Mouse (Mus musculus): ENCODE data around the gene P4ha2.
"Not testable (repeated sequence)": the region's sequence is repeated elsewhere in the genome, so short reads cannot be mapped to it uniquely, and the experiment has no call there.

The P4ha2 gene

DNA sequence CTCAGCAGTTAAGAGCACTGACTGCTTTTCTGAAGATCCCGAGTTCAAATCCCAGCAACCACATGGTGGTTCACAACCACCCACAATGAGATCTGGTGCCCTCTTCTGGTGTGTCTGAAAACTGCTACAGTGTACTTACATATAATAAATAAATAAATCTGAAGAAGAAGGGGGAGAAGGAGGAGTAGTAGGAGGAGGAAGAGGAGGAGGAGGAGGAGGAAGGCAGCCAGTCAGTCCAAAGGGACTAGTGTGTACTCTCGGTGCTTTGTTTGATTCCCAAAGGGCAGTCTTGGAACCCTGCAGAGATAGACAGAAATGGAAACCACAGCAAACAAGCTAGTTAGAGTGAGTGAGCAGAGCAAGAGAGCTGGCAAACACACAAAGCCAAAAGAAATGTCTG is 40.3 kb downstream of the P4ha2 start:
- not testable (repeated sequence) for DNase-seq

DNA sequence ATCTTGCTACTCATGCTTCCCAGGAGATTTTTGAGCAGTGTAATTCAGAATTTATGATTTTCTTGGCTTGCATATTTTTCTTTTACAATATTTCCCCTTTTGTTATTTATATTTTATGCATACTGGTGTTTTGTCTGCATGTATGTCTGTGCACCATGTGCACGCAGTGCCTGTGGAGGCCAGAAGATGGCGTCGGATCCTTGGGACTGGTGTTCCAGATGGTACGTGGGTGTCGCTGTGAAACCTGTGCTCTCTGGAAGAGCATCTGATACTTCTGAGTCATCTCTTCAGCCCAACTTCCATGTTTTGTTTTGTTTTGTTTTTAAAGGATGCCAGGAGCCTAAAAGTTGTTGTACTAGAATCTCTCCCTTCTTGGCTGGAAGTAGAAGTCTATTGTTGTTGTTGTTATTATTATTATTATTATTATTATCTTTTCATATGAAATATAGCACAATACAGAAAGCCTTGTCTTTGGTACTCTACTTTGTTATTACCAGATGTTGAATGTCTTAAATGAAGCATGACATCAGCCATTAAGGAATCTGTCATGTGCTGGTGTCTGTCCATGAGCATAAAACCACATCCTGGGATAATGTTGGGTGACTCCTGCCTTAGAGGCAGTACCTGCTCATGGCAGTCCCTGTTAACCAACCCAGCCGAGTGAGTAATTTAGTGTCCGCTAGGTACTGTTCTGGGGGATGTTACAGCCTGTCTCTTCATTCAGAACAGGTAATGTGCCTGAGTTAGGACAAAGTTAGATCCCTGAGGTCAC is 41.5 kb downstream of the P4ha2 start:
- no peak for DNase-seq

GRCm38 (mm10) chr11:54144886-54145285 is 45.0 kb downstream of the P4ha2 start:
- DNase-seq, result peak; percentile 80 to 89

DNA sequence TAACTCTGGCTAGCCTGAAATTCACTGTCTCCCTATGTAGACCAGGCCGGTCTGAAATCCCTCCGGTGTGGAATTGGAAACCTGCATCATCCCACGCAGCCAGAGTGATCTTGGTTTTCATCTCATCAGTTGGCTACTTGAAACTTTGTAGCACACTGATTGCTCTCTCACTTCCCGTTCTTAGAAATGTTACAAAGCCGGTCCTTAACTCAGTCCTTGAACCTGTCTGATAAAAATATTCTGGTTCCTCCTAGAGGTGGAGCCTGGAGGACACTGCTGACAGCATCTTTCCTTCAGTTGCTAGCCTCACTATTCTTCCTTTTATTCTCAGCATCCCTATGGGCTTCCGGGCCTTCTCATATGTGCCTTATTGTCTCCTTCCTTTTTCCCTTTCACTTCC is 46.1 kb downstream of the P4ha2 start:
- DNase-seq, result no peak

GRCm38 (mm10) chr11:54149791-54150465 is 50.0 kb downstream of the P4ha2 start:
- DNase-seq, result no peak

DNA sequence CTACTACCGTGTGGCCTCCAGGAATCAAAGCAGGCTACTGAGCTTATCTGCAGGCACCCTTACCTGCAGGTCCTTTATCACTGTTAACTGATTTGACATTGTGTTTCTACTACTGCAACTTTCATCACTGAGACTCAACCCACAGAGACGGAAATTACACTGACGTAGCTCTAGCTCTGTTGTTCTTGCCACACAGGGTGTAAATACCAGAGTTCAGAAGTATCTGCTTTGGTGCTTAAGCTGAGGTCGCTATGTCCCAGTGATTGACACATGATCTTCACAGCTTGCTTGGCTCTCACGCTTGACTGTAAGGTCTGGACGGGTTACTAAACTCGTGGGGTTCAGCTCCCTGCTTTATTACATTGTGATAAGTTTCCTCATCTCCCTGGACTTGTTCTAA is 51.2 kb downstream of the P4ha2 start:
- DNase-seq, result no peak

GRCm38 (mm10) chr11:54152957-54153356 is 53.1 kb downstream of the P4ha2 start:
- DNase-seq, result no peak

DNA sequence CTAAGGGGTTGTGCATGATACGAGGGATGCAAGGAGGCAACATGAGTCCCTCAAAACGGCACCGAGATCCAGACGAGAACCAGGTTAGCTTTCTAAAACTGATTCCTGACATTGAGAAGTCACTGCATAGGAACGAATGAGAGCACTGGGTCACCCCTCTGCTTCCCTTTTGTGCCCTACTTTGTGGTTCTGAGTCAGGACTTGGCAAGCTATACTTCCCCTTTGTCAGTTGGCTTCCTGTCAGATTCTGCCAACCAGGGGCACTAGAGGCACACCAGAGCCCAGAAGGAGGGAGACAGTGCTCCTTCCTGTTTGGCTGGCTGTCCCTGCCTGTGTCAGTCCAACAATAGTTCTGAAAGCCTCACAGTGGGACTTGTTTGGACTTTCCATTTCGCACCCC is 56.0 kb downstream of the P4ha2 start:
- peak; percentile 61 to 69 for DNase-seq

DNA sequence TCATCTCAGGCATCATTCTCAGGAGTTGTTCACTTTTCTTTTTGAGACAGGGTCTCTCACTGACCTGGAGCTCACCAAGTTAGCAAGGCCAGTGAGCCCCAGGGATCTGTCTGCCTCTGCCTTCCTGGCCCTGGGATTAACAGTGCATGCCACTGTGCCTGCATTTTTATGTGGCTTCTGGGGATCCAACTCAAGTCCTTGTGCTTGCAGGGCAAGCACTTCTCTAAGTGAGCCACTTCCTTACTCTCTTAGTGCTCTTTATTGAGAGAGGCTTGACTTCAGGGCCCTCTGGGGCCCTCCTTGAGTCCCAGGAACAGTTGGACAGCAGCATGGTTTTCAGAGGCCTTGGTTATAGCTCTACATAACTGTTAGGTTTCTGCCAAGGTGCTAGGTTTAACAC is 56.6 kb downstream of the P4ha2 start:
- DNase-seq, result peak in 1 of 2 experiments; percentile 12

DNA sequence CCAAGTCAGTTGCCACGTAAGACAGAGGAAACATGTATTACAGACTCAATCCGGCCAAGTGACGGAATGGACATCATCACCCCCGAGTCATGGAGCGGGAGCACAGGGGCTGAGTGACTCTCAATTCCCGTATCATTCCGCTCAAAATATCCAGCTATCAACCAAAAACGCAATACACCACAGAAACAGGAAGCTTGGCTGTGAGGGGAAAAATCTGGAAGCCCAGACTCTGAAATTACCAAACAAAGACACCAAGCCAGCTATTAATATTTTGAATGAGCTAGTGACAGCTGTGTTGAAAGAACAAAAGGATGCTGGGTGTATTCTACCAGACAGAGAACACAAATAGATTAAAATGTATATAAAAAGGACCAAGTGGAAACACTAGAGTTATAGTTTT is 57.7 kb downstream of the P4ha2 start:
- DNase-seq, result no peak

GRCm38 (mm10) chr11:54160435-54160834 is 60.5 kb downstream of the P4ha2 start:
- DNase-seq, result no peak

DNA sequence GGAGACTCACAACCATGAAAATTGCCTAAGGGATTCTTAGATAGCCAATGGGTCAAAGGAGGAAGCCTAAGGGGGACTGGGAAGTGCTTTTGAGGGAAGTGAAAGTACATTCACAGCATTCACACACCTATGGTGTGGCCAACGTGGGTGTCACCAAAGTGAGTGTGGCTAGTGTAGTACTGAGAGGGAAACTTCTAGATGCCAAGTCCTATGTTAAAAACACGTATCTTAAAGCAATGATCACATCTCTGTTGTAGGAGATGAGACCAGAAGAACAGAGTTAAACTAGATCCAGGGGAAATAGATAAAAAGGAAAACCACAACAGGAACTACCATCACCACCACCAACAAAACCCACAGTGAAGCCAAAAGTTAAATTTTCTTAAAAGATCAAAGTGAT is 61.0 kb downstream of the P4ha2 start:
- DNase-seq, result no peak

GRCm38 (mm10) chr11:54161514-54161913 is 61.6 kb downstream of the P4ha2 start:
- DNase-seq, result no peak

GRCm38 (mm10) chr11:54162968-54163367 is 63.1 kb downstream of the P4ha2 start:
- DNase-seq, result no peak

DNA sequence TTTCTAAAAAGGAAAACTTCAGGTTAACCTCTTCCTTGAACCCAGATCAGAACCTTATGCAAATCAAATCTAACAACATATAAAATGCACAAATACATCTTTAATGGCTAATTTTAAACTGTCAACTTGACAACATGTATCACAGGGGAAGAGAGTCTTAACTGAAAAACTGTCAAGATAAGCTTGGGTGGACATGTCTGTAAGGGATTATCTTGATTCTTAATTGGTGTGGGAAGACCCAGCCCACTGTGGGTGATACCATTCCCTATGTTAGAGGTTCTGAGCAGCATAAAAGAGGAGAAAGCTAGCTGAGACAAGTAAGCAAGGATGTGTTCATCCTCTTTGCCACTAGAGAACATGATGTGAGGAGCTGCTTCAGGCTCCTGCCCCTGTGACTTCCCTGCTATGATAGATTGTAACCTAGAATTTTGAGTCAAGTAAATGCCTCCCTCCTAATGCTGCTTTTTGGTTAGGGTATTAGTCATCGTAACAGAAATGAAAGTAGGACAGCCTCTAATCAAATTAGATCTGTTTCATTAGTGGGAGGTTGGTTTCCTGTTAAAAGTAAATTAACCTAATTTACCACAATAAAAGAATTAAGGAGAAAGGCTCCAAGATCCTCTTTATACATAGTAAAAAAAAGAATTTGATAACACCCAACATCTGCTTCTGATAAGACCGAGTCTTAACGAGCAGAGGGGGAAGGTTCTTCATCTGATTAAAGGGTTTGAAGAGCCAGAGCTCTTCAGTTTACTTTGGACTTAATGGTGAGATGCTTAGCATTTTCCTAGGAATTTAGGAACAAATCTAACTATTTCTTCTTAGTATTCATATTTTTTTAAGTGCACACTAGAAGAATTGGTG is 69.8 kb downstream of the P4ha2 start:
- no peak for DNase-seq

GRCm38 (mm10) chr11:54171175-54171574 is 71.3 kb downstream of the P4ha2 start:
- DNase-seq, result no peak

DNA sequence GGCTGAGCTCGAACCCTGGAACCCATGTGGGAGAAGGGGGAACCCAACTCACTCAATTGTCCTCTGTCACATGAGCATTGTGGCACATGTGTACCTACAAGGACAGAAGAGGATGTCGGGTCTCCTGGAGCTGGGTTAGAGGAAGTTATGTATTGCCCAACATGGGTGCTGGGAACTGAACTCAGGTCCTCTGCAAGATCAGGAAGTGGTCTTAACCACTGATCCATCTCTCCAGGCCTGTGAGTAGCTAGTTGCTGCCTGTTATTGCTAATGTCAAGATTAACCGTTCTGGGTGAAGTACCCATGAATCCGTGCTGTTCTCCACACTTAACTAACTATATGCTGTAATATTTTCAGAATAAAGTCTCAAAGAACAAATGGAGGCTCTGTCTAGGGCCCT is 74.3 kb downstream of the P4ha2 start:
- DNase-seq, result no peak

- no peak for DNase-seq
Observed at GRCm38 (mm10) chr11:54174877-54175276, 75.0 kb downstream of the P4ha2 start.
